Mouse (Mus musculus) C2C12 (cell line): ENCODE data around the gene Psmd2.

Experiments used
- CTCF ChIP-seq: IDR thresholded peaks from one replicate; pipeline ENCODE4 v1.5.1; 2011; ENCODE audit not compliant: control insufficient read depth, insufficient read depth, insufficient read length
- MAX ChIP-seq: IDR thresholded peaks from one replicate; pipeline ENCODE4 v1.6.1; 2011; ENCODE audit warnings: mild to moderate bottlenecking, control low read depth
- MYOD1 ChIP-seq: IDR thresholded peaks from one replicate; pipeline ENCODE4 v1.6.1; 2011; ENCODE audit warnings: low read depth; ENCODE audit not compliant: control insufficient read depth, insufficient read length
- MYOG ChIP-seq: IDR thresholded peaks from one replicate; pipeline ENCODE4 v1.6.1; 2011; ENCODE audit not compliant: control insufficient read depth, insufficient read length; ENCODE audit errors: extremely low read depth

- TF ChIP-seq CTCF (no peak), MAX (no peak), MYOD1 (no peak), MYOG (no peak)
Measured at GRCm38 (mm10) chr16:20694781-20695180, 43.3 kb downstream of the Psmd2 start.
